Mouse (Mus musculus) C2C12 (cell line): ENCODE measurements around the gene Gpr89. TPM values are rescaled to one million over a fixed set of nuclear protein-coding genes. Genes with fewer than 3 reads are reported as not detected.

Source experiments
- H3K27me3 ChIP-seq: one replicate; pipeline ENCODE4 v1.6.1; 2011; ENCODE audit not compliant: control insufficient read depth, insufficient read depth, insufficient read length
- H3K36me3 ChIP-seq: one replicate; pipeline ENCODE4 v1.6.1; 2011; ENCODE audit not compliant: control insufficient read depth, insufficient read depth
- H3K4me3 ChIP-seq: one replicate; pipeline ENCODE4 v1.5.1; 2011; ENCODE audit warnings: mild to moderate bottlenecking, control low read depth; ENCODE audit not compliant: poor library complexity, insufficient read depth, severe bottlenecking
- H3K79me2 ChIP-seq: one replicate; pipeline ENCODE4 v1.6.1; 2011; ENCODE audit not compliant: control insufficient read depth, insufficient read depth
- H3K79me3 ChIP-seq: one replicate; pipeline ENCODE4 v1.6.1; 2011; ENCODE audit warnings: low read depth, control low read depth
- H3ac ChIP-seq: one replicate; pipeline ENCODE3; 2011; ENCODE audit warnings: low read depth; ENCODE audit not compliant: control insufficient read depth, insufficient read length
- CEBPB ChIP-seq: IDR thresholded peaks from one replicate; pipeline ENCODE4 v1.6.1; 2011; ENCODE audit warnings: low read depth, mild to moderate bottlenecking, control low read depth, moderate library complexity
- CTCF ChIP-seq: IDR thresholded peaks from one replicate; pipeline ENCODE4 v1.5.1; 2011; ENCODE audit not compliant: control insufficient read depth, insufficient read depth, insufficient read length
- FOSL1 ChIP-seq: IDR thresholded peaks from one replicate; pipeline ENCODE4 v1.8.0; 2011; ENCODE audit warnings: mild to moderate bottlenecking, low read length; ENCODE audit not compliant: poor library complexity, insufficient read depth, severe bottlenecking
- MAX ChIP-seq: IDR thresholded peaks from one replicate; pipeline ENCODE4 v1.6.1; 2011; ENCODE audit warnings: mild to moderate bottlenecking, control low read depth
- MYOD1 ChIP-seq: IDR thresholded peaks from one replicate; pipeline ENCODE4 v1.6.1; 2011; ENCODE audit warnings: low read depth; ENCODE audit not compliant: control insufficient read depth, insufficient read length
- MYOG ChIP-seq: IDR thresholded peaks from one replicate; pipeline ENCODE4 v1.6.1; 2011; ENCODE audit not compliant: control insufficient read depth, insufficient read length; ENCODE audit errors: extremely low read depth
- USF1 ChIP-seq: IDR thresholded peaks from one replicate; pipeline ENCODE4 v1.6.1; 2011; ENCODE audit warnings: low read depth, mild to moderate bottlenecking, control low read depth, moderate library complexity
- polyA plus RNA-seq: library from polyadenylated mRNA; unstranded; fragments of >200 nt; fragmentation: generic; extraction: Trizol; gene quantifications from one replicate; pipeline ENCODE4 v1.2.1, GENCODE M21; 2012; ENCODE audit warnings: missing spikeins

Gene Gpr89
- polyA plus RNA-seq, 1 experiment: 17.7 TPM

GRCm38 (mm10) chr3:96879536-96879935 is 25.6 kb downstream of the Gpr89 start:
- H3K4me3 ChIP-seq: no peak overlapping the region
- TF ChIP-seq MYOD1 (no peak), MYOG (no peak), USF1 (no peak), CTCF (no peak), MAX (no peak), FOSL1 (no peak), CEBPB (no peak)
- H3K79me2 ChIP-seq: no peaks in the 10 kb centered on the region
- H3K36me3 ChIP-seq: peaks cover 25% of the 10 kb centered on the region
- H3K27me3 ChIP-seq: no peaks in the 10 kb centered on the region
- H3ac ChIP-seq: no peak overlapping the region
- H3K79me3 ChIP-seq: no peaks in the 10 kb centered on the region

GRCm38 (mm10) chr3:96874808-96875571 is 30.2 kb downstream of the Gpr89 start:
- H3K79me2 ChIP-seq: no peaks in the 10 kb centered on the region
- H3K27me3 ChIP-seq: no peaks in the 10 kb centered on the region
- H3ac ChIP-seq: no peak overlapping the region
- peaks cover 33% of the 10 kb centered on the region for H3K36me3 ChIP-seq
- no peaks in the 10 kb centered on the region for H3K79me3 ChIP-seq
- TF ChIP-seq MYOG: no peak
- TF ChIP-seq MAX: no peak
- TF ChIP-seq FOSL1: no peak
- no peak for TF ChIP-seq USF1
- no peak for TF ChIP-seq MYOD1
- no peak overlapping the region for H3K4me3 ChIP-seq

- no peak overlapping the region for H3K4me3 ChIP-seq
- no peak overlapping the region for H3ac ChIP-seq
- no peaks in the 10 kb centered on the region for H3K27me3 ChIP-seq
- H3K79me2 ChIP-seq: no peaks in the 10 kb centered on the region
- H3K36me3 ChIP-seq: peaks cover 45% of the 10 kb centered on the region
- H3K79me3 ChIP-seq: no peaks in the 10 kb centered on the region
- TF ChIP-seq FOSL1 (no peak), CEBPB (no peak), USF1 (no peak)
These were observed 32.6 kb downstream of the Gpr89 start for GRCm38 (mm10) chr3:96872501-96872900.

DNA sequence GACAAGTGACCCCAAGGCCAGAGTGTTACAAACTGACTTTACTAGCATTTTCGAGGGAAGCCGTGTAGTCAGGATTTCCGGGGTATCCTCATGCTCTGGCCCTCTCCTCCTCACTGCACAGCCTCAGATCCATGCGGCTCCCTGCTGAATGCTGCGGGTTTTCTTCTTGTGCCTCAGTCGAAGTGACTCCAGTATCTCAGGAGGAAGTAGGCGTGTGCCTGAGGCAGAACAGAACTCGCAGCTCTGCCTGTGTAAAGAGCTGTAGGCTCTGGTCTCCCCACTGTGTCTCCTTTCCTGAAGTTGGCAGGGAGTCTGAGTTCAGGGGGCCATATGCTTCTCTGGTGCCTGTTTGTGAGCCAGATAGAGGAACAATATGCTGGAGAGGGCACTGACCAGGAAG is 34.1 kb downstream of the Gpr89 start:
- H3K79me2 ChIP-seq: no peaks in the 10 kb centered on the region
- no peak overlapping the region for H3ac ChIP-seq
- no peaks in the 10 kb centered on the region for H3K27me3 ChIP-seq
- peaks cover 40% of the 10 kb centered on the region for H3K36me3 ChIP-seq
- H3K4me3 ChIP-seq: no peak overlapping the region
- H3K79me3 ChIP-seq: no peaks in the 10 kb centered on the region
- TF ChIP-seq CTCF (no peak), CEBPB (no peak)

DNA sequence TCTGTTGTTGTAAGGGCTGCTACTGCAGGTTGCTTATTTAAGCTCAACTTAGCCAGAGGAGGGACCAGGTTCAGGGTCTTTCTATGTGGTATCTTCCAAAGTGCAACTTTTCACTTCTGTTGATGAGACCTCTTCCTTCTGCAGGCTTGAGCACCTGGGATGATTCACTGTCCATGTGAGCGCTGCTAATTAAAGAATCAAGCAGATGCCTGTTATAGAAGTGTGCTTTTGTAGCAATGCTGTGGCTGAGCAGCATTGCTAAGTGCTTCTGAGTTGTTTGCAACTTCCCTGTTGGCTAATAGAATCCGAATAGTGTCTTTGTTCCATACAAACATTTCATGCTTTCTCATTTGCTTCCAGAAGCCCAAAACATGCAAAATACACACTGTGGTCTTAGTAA is 34.9 kb downstream of the Gpr89 start:
- Histone ChIP-seq H3K79me2 (no peaks in the 10 kb centered on the region), H3K27me3 (no peaks in the 10 kb centered on the region), H3K4me3 (no peak overlapping the region), H3ac (no peak overlapping the region), H3K79me3 (no peaks in the 10 kb centered on the region), H3K36me3 (peaks cover 40% of the 10 kb centered on the region)
- no peak for TF ChIP-seq USF1
- no peak for TF ChIP-seq CEBPB
- no peak for TF ChIP-seq FOSL1
- no peak for TF ChIP-seq MAX
- no peak for TF ChIP-seq CTCF
- TF ChIP-seq MYOG: no peak
- TF ChIP-seq MYOD1: no peak

GRCm38 (mm10) chr3:96869091-96869490 is 36.1 kb downstream of the Gpr89 start:
- TF ChIP-seq FOSL1 (no peak), MAX (no peak), MYOG (no peak), CTCF (no peak), MYOD1 (no peak), CEBPB (no peak), USF1 (no peak)
- H3K79me2 ChIP-seq: no peaks in the 10 kb centered on the region
- no peaks in the 10 kb centered on the region for H3K79me3 ChIP-seq
- no peaks in the 10 kb centered on the region for H3K27me3 ChIP-seq
- peaks cover 30% of the 10 kb centered on the region for H3K36me3 ChIP-seq
- no peak overlapping the region for H3K4me3 ChIP-seq
- H3ac ChIP-seq: no peak overlapping the region
